ENCODE assay signal across 1 mouse cellular context in the genomic region with DNA sequence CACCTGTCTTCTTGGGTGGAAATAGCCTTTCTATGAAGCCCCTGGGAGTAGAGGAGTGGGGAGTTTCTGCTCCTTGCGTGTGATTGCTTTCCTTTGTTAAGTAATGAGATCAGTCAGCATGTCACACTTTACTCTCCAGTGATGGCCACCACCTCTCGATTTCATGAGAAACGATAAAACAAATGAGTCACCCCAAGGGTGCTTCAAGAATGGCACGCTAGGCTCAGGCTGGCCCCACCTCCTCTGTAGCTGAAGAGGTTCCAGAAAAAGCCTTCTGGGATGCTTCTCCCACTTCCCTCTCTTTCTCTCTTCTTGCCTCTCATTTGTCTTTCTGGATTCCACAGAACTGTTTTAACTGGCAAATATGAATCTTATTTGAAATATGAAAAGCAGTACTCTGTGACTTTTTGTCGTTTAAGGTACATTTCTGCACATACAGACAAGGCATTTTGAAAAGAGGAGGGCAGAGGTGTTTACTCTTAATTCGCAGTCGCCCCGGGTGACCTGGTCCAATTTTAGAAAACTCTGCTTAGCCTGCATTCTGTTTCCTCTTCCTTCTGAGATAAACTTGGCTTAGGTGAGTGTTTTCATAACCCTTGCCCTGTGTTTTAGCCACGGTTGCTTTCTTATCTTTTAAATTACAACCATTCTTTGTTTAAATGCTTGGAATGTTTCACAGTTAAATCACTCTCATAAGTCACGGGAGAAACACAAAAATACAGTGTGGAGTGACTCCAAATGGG.
TF ChIP-seq lines count a peak whose summit lies in the region.

No protein-coding gene starts in this region.

TF ChIP-seq in MEL, 35 proteins besides CTCF, POLR2A, EP300 and RAD21:
- TF ChIP-seq ZKSCAN1 (IDR thresholded peaks at IDR 0.05; ENCODE audit: low read depth, low read length) (no peak), TBP (IDR thresholded peaks at IDR 0.05; ENCODE audit: low read depth, low read length) (no peak), CHD2 (IDR thresholded peaks at IDR 0.05; ENCODE audit: low read length) (no peak), ELF1 (IDR thresholded peaks at IDR 0.05; ENCODE audit: low read depth, low read length) (no peak), NELFE (IDR thresholded peaks at IDR 0.05; ENCODE audit: low read depth, low read length) (no peak), HCFC1 (IDR thresholded peaks at IDR 0.05; ENCODE audit: low read depth, low read length) (no peak), UBTF (IDR thresholded peaks at IDR 0.05; ENCODE audit: borderline replicate concordance, insufficient read depth, low read depth, low read length) (no peak)
